Mouse (Mus musculus): ENCODE measurements at regions not wholly inside any gene's neighbourhood (a gene's known extent, or its start where the extent isn't known, plus 50 kb on each side); places are given as distances from the start of the nearest gene placed in this dataset.
A peak's percentile ranks its signal among the peaks of the same experiment; 100 is the strongest.

- H3K4me3 ChIP-seq, result no peak overlapping the region
- ATAC-seq (replicated peaks), result no peak
- H3K36me3 ChIP-seq, result no peaks in the 10 kb centered on the region
- no peak overlapping the region for H3K27ac ChIP-seq (replicated peaks)
- no peak overlapping the region for H3K4me2 ChIP-seq (replicated peaks)
- no peaks in the 10 kb centered on the region for H3K27me3 ChIP-seq
- H3K4me1 ChIP-seq, result no peaks in the 10 kb centered on the region
- WGBS, result 73% methylated on average over 4 of the region's 4 CpGs
- no peaks in the 10 kb centered on the region for H3K9me3 ChIP-seq
- H3K9ac ChIP-seq (replicated peaks), result no peak overlapping the region
These were observed 1150.8 kb upstream of the Ptprd start for GRCm38 (mm10) chr4:79362522-79362921.

GRCm38 (mm10) chr4:79357720-79358119 lies 1146.0 kb upstream of the Ptprd start:
- ATAC-seq (replicated peaks), result no peak
- Histone ChIP-seq H3K4me3 (no peak overlapping the region), H3K27me3 (no peaks in the 10 kb centered on the region), H3K9me3 (no peaks in the 10 kb centered on the region), H3K9ac (replicated peaks) (no peak overlapping the region), H3K36me3 (no peaks in the 10 kb centered on the region), H3K4me2 (replicated peaks) (no peak overlapping the region), H3K27ac (replicated peaks) (no peak overlapping the region), H3K4me1 (no peaks in the 10 kb centered on the region)
- WGBS, result 69% methylated on average over 1 of the region's 1 CpGs

GRCm38 (mm10) chr4:79309890-79310727 lies 1098.3 kb upstream of the Ptprd start:
- ATAC-seq (replicated peaks), result peak; percentile 94
- H3K4me2 ChIP-seq (replicated peaks), result no peak overlapping the region
- no peaks in the 10 kb centered on the region for H3K36me3 ChIP-seq
- WGBS, result 45% methylated on average over 3 of the region's 3 CpGs
- H3K27me3 ChIP-seq, result no peaks in the 10 kb centered on the region
- no peak overlapping the region for H3K9ac ChIP-seq (replicated peaks)
- H3K4me1 ChIP-seq, result no peaks in the 10 kb centered on the region
- H3K4me3 ChIP-seq, result no peak overlapping the region
- H3K27ac ChIP-seq (replicated peaks), result peak overlapping the region; percentile 48
- no peaks in the 10 kb centered on the region for H3K9me3 ChIP-seq

GRCm38 (mm10) chr4:79291091-79291490 lies 1079.3 kb upstream of the Ptprd start:
- 62% methylated on average over 1 of the region's 1 CpGs for WGBS

GRCm38 (mm10) chr4:79265044-79265443 lies 1053.3 kb upstream of the Ptprd start:
- H3K9me3 ChIP-seq, result no peaks in the 10 kb centered on the region

More at GRCm38 (mm10) chr4:79291091-79291490, 1079.3 kb upstream of the Ptprd start:
- H3K4me1 ChIP-seq, result no peaks in the 10 kb centered on the region
- no peak overlapping the region for H3K27ac ChIP-seq (replicated peaks)
- H3K9ac ChIP-seq (replicated peaks), result no peak overlapping the region
- no peaks in the 10 kb centered on the region for H3K9me3 ChIP-seq
- no peak overlapping the region for H3K4me3 ChIP-seq
- H3K4me2 ChIP-seq (replicated peaks), result no peak overlapping the region
- ATAC-seq (replicated peaks), result no peak; the same call in 1 of the 2 replicates
- H3K36me3 ChIP-seq, result no peaks in the 10 kb centered on the region
- H3K27me3 ChIP-seq, result no peaks in the 10 kb centered on the region

GRCm38 (mm10) chr4:79243184-79243583 lies 1031.4 kb upstream of the Ptprd start:
- ATAC-seq (replicated peaks), result no peak
- Histone ChIP-seq H3K36me3 (no peaks in the 10 kb centered on the region), H3K27ac (replicated peaks) (no peak overlapping the region), H3K4me2 (replicated peaks) (no peak overlapping the region), H3K4me1 (no peaks in the 10 kb centered on the region), H3K9ac (replicated peaks) (no peak overlapping the region), H3K4me3 (no peak overlapping the region), H3K27me3 (no peaks in the 10 kb centered on the region), H3K9me3 (no peaks in the 10 kb centered on the region)

More at GRCm38 (mm10) chr4:79265044-79265443, 1053.3 kb upstream of the Ptprd start:
- Histone ChIP-seq H3K36me3 (no peaks in the 10 kb centered on the region), H3K27me3 (no peaks in the 10 kb centered on the region), H3K4me1 (no peaks in the 10 kb centered on the region), H3K27ac (replicated peaks) (0 out of 2 replicates have a peak overlapping the region, but pooled peaks have one; percentile 5), H3K4me2 (replicated peaks) (no peak overlapping the region), H3K9ac (replicated peaks) (no peak overlapping the region), H3K4me3 (no peak overlapping the region)
- WGBS, result 45% methylated on average over 1 of the region's 1 CpGs
- peak; percentile 93 for ATAC-seq (replicated peaks)

GRCm38 (mm10) chr4:79241647-79242046 lies 1029.9 kb upstream of the Ptprd start:
- WGBS, result 87% methylated on average over 1 of the region's 1 CpGs
- Histone ChIP-seq H3K9me3 (no peaks in the 10 kb centered on the region), H3K27me3 (no peaks in the 10 kb centered on the region), H3K4me2 (replicated peaks) (no peak overlapping the region), H3K4me3 (no peak overlapping the region), H3K9ac (replicated peaks) (no peak overlapping the region), H3K36me3 (no peaks in the 10 kb centered on the region), H3K27ac (replicated peaks) (no peak overlapping the region), H3K4me1 (no peaks in the 10 kb centered on the region)
- ATAC-seq (replicated peaks), result no peak

GRCm38 (mm10) chr4:79224101-79224734 lies 1012.5 kb upstream of the Ptprd start:
- Histone ChIP-seq H3K4me1 (no peaks in the 10 kb centered on the region), H3K27ac (replicated peaks) (no peak overlapping the region), H3K27me3 (no peaks in the 10 kb centered on the region), H3K4me2 (replicated peaks) (no peak overlapping the region), H3K36me3 (no peaks in the 10 kb centered on the region), H3K9me3 (peaks cover 6% of the 10 kb centered on the region; the same call in 1 of the 2 replicates), H3K4me3 (no peak overlapping the region), H3K9ac (replicated peaks) (no peak overlapping the region)
- WGBS, result 51% methylated on average over 1 of the region's 1 CpGs
- ATAC-seq (replicated peaks), result no peak
